In the genomic region with DNA sequence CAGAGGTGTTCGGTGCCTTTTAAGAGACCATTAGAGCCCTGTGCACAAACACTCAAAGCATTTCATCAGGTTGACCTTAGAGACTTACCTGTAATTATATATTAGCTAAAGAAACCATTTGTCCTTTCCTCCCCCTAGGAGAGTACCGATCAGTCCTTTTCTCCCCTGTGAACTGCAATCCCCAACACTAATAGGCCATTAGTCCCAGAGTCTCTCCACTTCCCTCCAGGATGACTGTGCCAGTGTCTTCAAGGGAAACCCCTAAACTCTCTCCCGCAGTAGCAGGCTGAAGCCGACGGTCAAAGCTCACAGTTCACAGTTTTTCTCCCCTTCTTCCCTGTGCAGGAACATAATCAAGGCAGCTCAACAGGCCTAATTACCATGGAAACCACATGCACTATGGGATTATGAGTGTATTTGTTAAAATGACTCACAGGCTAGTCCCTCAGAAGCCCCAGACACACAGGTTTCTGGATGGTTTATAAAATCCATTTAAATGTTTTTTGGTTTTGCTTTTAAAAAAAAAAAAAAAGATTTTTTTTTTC, we compare ENCODE assay signal across 14 mouse cellular contexts. TPM values are rescaled to one million over a fixed set of nuclear protein-coding genes. Genes with fewer than 3 reads are reported as not detected.
DNase-seq lines count a peak whose midpoint lies in the region; ATAC-seq and TF ChIP-seq lines count a peak whose summit lies in the region.
"Had no signal": no experiment of that assay in that cellular context is flagged by ENCODE, and none has a peak within 500 bp of the region (broad histone marks: within the 10 kb centered on the region; RNA-seq: fewer than 3 reads in every experiment).

No protein-coding gene starts in this region.

- H3K4me1 ChIP-seq in lung, embryonic 16.5 days (replicated peaks; ENCODE audit: control insufficient read depth, insufficient read depth, low read length), result peaks cover 10% of the 10 kb centered on the region
- no peaks in the 10 kb centered on the region; the same call in 1 of the 2 replicates for H3K4me1 ChIP-seq in lung, adult 2 months (ENCODE audit: control insufficient read depth, insufficient read depth, low read length)
- peaks cover 23% of the 10 kb centered on the region for H3K4me1 ChIP-seq in embryonic facial prominence, embryonic 12.5 days
- peaks cover 25% of the 10 kb centered on the region for H3K4me1 ChIP-seq in forebrain, postnatal 0 days (ENCODE audit: insufficient read depth)
- H3K4me1 ChIP-seq in neural tube, embryonic 15.5 days, result peaks cover 45% of the 10 kb centered on the region

- 48% methylated on average over 5 of the region's 5 CpGs for WGBS in lung, embryonic 16.5 days
- 56% methylated on average over 5 of the region's 5 CpGs for whole genome bisulfite sequencing in lung, adult 2 months
- WGBS in embryonic facial prominence, embryonic 12.5 days, result 53% methylated on average over 5 of the region's 5 CpGs
- WGBS in forebrain, postnatal 0 days, result 26% methylated on average over 5 of the region's 5 CpGs
- WGBS in neural tube, embryonic 15.5 days, result 29% methylated on average over 5 of the region's 5 CpGs

- DNase-seq in lung, adult 2 months, result no peak
- DNase-seq in forebrain, postnatal 0 days, result no peak
- DNase-seq in adrenal gland, adult 18-20 months (ENCODE audit: low spot score in 2 of 2), result no peak
- DNase-seq: adrenal gland, postnatal 25 days; cerebellum, adult 9-10 months; heart, adult 18-20 months; kidney, postnatal 36 days; thymus, postnatal 14 days had no signal

- TF ChIP-seq CTCF in lung, adult 2 months (IDR thresholded peaks at IDR 0.05; ENCODE audit: insufficient read depth, low read length), result no peak
- TF ChIP-seq CTCF in forebrain, postnatal 0 days (IDR thresholded peaks at IDR 0.05; ENCODE audit: low read depth), result no peak

- TF ChIP-seq POLR2A in lung, adult 2 months (IDR thresholded peaks at IDR 0.05; ENCODE audit: borderline replicate concordance, extremely low read depth, low read depth, low read length), result no peak

- no peak overlapping the region for H3K4me3 ChIP-seq in lung, embryonic 16.5 days (ENCODE audit: low read length)
- H3K4me3 ChIP-seq in lung, adult 2 months (replicated peaks; ENCODE audit: extremely low read depth, low read depth, low read length), result no peak overlapping the region
- H3K4me3 ChIP-seq in embryonic facial prominence, embryonic 12.5 days, result no peak overlapping the region
- no peak overlapping the region for H3K4me3 ChIP-seq in forebrain, postnatal 0 days (ENCODE audit: low read depth, low read length)
- no peak overlapping the region for H3K4me3 ChIP-seq in neural tube, embryonic 15.5 days (replicated peaks)
- H3K4me3 ChIP-seq: hindbrain, embryonic 12.5 days had no signal

- H3K36me3 ChIP-seq in lung, embryonic 16.5 days (ENCODE audit: control insufficient read depth, insufficient read depth, low read length), result no peaks in the 10 kb centered on the region
- H3K36me3 ChIP-seq in embryonic facial prominence, embryonic 12.5 days, result peaks cover under 1% of the 10 kb centered on the region; the same call in 1 of the 2 replicates
- H3K36me3 ChIP-seq in forebrain, postnatal 0 days (ENCODE audit: insufficient read depth), result 0 out of 2 replicates have a peak, but pooled peaks cover 3% of the 10 kb centered on the region
- peaks cover 3% of the 10 kb centered on the region; the same call in 1 of the 2 replicates for H3K36me3 ChIP-seq in neural tube, embryonic 15.5 days

- ATAC-seq in lung, embryonic 16.5 days (ENCODE audit: low read depth), result peak; percentile 59; the same call in 1 of the 2 replicates
- ATAC-seq in embryonic facial prominence, embryonic 12.5 days (ENCODE audit: insufficient number of reproducible peaks, insufficient read depth, low FRiP score, low TSS enrichment), result no peak
- ATAC-seq in forebrain, postnatal 0 days, result peak; percentile 53; the same call in 1 of the 2 replicates
- ATAC-seq in neural tube, embryonic 15.5 days (ENCODE audit: low FRiP score), result no peak
- no peak for ATAC-seq in cerebellum, adult (ENCODE audit: insufficient number of reproducible peaks, low FRiP score, low TSS enrichment)

- no peak overlapping the region for H3K4me2 ChIP-seq in lung, embryonic 16.5 days (ENCODE audit: low read depth, low read length)
- H3K4me2 ChIP-seq in embryonic facial prominence, embryonic 12.5 days (replicated peaks), result no peak overlapping the region
- H3K4me2 ChIP-seq in forebrain, postnatal 0 days (ENCODE audit: low read depth), result no peak overlapping the region
- H3K4me2 ChIP-seq in neural tube, embryonic 15.5 days, result no peak overlapping the region
- H3K4me2 ChIP-seq: hindbrain, embryonic 12.5 days had no signal

- no peak overlapping the region; the same call in 1 of the 2 replicates for H3K27ac ChIP-seq in lung, embryonic 16.5 days (ENCODE audit: low read length)
- H3K27ac ChIP-seq in embryonic facial prominence, embryonic 12.5 days, result 0 out of 2 replicates have a peak overlapping the region, but pooled peaks have one; percentile 7
- 0 out of 2 replicates have a peak overlapping the region, but pooled peaks have one; percentile 4 for H3K27ac ChIP-seq in forebrain, postnatal 0 days (ENCODE audit: low read depth, low read length)
- 0 out of 2 replicates have a peak overlapping the region, but pooled peaks have one; percentile 14 for H3K27ac ChIP-seq in neural tube, embryonic 15.5 days (replicated peaks)
- H3K27ac ChIP-seq: hindbrain, embryonic 12.5 days had no signal

- peak overlapping the region; percentile 44; the same call in 1 of the 2 replicates for H3K9ac ChIP-seq in lung, embryonic 16.5 days (ENCODE audit: low read length)
- no peak overlapping the region for H3K9ac ChIP-seq in embryonic facial prominence, embryonic 12.5 days
- no peak overlapping the region for H3K9ac ChIP-seq in forebrain, postnatal 0 days
- no peak overlapping the region for H3K9ac ChIP-seq in neural tube, embryonic 15.5 days (replicated peaks)
- H3K9ac ChIP-seq: hindbrain, embryonic 12.5 days had no signal

- H3K27me3 ChIP-seq in lung, embryonic 16.5 days (ENCODE audit: control insufficient read depth, insufficient read depth, low read depth, low read length), result no peaks in the 10 kb centered on the region
- no peaks in the 10 kb centered on the region for H3K27me3 ChIP-seq in embryonic facial prominence, embryonic 12.5 days
- no peaks in the 10 kb centered on the region for H3K27me3 ChIP-seq in forebrain, postnatal 0 days (ENCODE audit: insufficient read depth, low read length)
- H3K27me3 ChIP-seq in neural tube, embryonic 15.5 days (replicated peaks), result no peaks in the 10 kb centered on the region
- H3K27me3 ChIP-seq: hindbrain, embryonic 12.5 days had no signal

- no peaks in the 10 kb centered on the region for H3K9me3 ChIP-seq in lung, embryonic 16.5 days (ENCODE audit: control insufficient read depth, low read length)
- H3K9me3 ChIP-seq in embryonic facial prominence, embryonic 12.5 days, result no peaks in the 10 kb centered on the region
- no peaks in the 10 kb centered on the region for H3K9me3 ChIP-seq in forebrain, postnatal 0 days (ENCODE audit: low read length)
- no peaks in the 10 kb centered on the region for H3K9me3 ChIP-seq in neural tube, embryonic 15.5 days (replicated peaks)
- H3K9me3 ChIP-seq: G1E; hindbrain, embryonic 12.5 days had no signal

RNA-seq across cellular contexts. Expression of a gene that starts 13.4 kb away (rescaled TPM):
- 69.7 and 71.4 TPM in 2 replicates for polyA plus RNA-seq in lung, embryonic 16.5 days (2015; fragmentation: Nextera tagmentation; extraction: Ambion mirVana)
- polyA plus RNA-seq in lung, adult 2 months (2012; rRNA removed), result 11.9 and 16.1 TPM in 2 replicates
- polyA plus RNA-seq in embryonic facial prominence, embryonic 12.5 days (2016; fragmentation: Nextera tagmentation; extraction: Ambion mirVana), result 77.6 and 81.4 TPM in 2 replicates
- 447 and 546 TPM in 2 replicates for total RNA-seq in forebrain, postnatal 0 days (2014; rRNA removed)
- 367 and 462 TPM in 2 replicates for polyA plus RNA-seq in forebrain, postnatal 0 days (2015; fragmentation: Nextera tagmentation; extraction: Ambion mirVana)
- polyA plus RNA-seq in neural tube, embryonic 15.5 days (2015; fragmentation: Nextera tagmentation; extraction: Ambion mirVana), result 294 and 351 TPM in 2 replicates
- total RNA-seq in adrenal gland, adult 18-20 months (2021), result 10 to 100 TPM; 17.5 to 30.5 TPM

Comparison
In these comparisons a context has a peak if more than half of its experiments do, and no peak if none do; other contexts are left out.
1. ATAC-seq: peak in lung, embryonic 16.5 days (single experiment) and forebrain, postnatal 0 days (single experiment); none in embryonic facial prominence, embryonic 12.5 days (single experiment), neural tube, embryonic 15.5 days (single experiment) and cerebellum, adult (single experiment).